Mouse (Mus musculus) erythroblast, embryonic 14.5 days (primary cell): ENCODE measurements around the gene Lypd9.
"Not testable (repeated sequence)": the region's sequence is repeated elsewhere in the genome, so short reads cannot be mapped to it uniquely, and the experiment has no call there.

Experiments used
- GATA1 ChIP-seq: IDR thresholded peaks from 2 replicates; pipeline ENCODE4 v1.6.1; 2012; ENCODE audit warnings: low read length, inconsistent platforms, mixed read lengths
- TAL1 ChIP-seq: IDR thresholded peaks from 3 replicates; pipeline ENCODE4 v1.6.1; 2012; ENCODE audit warnings: low read length, inconsistent platforms, mixed read lengths

- TF ChIP-seq GATA1, TAL1: not testable (repeated sequence)
Measured at GRCm38 (mm10) chr11:58502472-58502871, 49.7 kb upstream of the Lypd9 start, which contains the start of gene Olfr331.
